Mouse (Mus musculus) splenic B cell, adult 2 months (primary cell): ENCODE data around the gene Ndst4.

Experiments
- DNase-seq: peaks from one replicate; pipeline ENCODE4 v3.0.0-alpha.2; 2011; ENCODE audit warnings: low read depth, low spot score
- H3K27me3 ChIP-seq: 2 replicates; pipeline ENCODE4 v1.6.1; 2012; ENCODE audit warnings: mild to moderate bottlenecking, low read length, moderate library complexity, mixed read lengths; ENCODE audit not compliant: control insufficient read depth, poor library complexity, insufficient read depth, severe bottlenecking
- H3K36me3 ChIP-seq: 2 replicates; pipeline ENCODE4 v1.6.1; 2012; ENCODE audit warnings: mild to moderate bottlenecking, low read length, moderate library complexity, mixed read lengths; ENCODE audit not compliant: control insufficient read depth, poor library complexity, insufficient read depth, severe bottlenecking

The Ndst4 gene

DNA sequence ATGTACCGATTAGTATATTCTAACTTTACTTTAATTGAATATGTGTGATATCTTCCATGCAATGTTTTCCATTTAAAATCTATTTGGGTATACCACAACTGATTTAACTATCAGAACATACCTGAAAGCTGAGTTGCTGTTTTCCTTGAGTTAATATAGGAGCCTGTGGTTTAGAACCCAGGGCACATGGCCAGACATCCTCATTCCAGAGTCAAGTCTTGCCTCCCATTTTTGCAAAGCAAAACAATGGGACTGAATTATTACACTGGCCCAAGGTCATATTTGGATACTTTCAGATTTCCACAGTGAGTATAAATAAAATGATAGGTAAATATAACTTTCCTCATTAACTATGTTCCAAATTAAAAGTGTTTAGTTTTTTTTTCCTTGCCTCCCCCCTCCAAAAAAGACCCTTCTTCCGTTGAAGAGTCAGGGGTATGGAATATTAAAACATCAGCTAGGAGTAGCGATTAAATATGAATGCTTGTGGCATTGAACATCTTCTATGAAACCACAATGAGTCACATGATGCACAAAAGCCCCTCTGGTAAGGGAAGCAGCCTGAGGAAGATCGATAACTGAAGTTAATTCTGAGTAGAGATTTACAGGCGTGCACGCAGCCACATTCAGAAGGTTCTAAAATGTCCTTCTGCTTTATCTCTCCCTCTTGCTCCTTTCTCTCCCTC, 271.5 kb downstream of the Ndst4 start:
- no peak for DNase-seq
- Histone ChIP-seq H3K27me3 (no peaks in the 10 kb centered on the region), H3K36me3 (no peaks in the 10 kb centered on the region)

DNA sequence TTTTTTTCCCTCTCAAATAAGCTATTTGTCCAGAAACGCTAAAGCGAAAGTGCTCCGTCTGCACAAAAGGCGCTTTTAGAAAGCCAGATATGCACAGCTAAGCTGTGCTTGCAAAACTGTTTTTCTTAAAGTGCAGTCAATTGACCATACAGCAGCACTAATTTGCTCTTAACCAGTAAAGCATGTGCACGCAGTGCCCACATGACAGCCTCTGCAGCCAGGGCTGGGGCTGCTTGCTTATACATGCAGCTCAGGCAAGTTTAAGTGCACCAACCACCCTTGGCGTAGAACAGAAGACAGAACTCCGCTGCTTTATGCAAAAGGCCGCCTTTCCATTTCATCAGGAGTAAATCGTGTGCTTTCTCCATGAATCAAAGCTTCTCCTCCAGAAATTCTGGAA, 275.0 kb downstream of the Ndst4 start:
- DNase-seq = no peak
- H3K27me3 ChIP-seq = no peaks in the 10 kb centered on the region

DNA sequence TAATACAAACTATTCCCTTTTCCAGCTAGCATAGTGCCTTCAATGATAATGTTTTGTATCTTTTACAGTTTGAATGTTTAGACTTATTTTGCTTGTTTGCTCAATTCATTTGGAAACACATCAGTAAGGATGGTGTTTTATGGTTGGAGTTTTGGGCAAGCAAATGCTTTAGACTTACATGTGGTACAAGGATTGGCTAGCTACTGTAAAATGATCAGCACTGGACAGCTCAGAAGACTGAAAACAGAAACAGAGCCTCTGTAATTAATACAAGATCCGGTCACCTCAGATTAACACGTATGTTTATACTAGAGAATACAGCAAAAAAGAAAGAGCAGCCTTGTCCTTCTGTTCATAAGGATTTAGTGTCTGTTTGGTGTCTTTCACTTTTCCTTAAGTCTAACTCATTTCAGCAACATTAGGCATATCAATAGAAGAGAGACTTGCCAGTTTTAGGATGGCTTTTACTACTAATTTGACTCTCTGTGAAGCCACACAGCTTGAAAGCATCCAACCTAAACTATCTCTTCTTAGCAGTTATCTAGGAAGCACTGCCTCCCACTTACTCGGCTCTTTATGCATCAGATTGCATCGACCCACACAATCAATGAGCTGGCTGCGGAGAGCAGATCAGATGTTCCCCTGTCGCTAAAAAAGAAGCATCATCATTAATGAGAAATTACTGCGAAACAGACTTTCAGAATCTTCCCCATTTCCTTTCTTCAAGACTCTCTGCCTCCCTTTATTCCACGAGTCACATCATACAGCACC, 279.8 kb downstream of the Ndst4 start:
- Histone ChIP-seq H3K36me3 (no peaks in the 10 kb centered on the region), H3K27me3 (no peaks in the 10 kb centered on the region)
- no peak for DNase-seq

More for the DNA sequence above, 275.0 kb downstream of the Ndst4 start:
- no peaks in the 10 kb centered on the region for H3K36me3 ChIP-seq

DNA sequence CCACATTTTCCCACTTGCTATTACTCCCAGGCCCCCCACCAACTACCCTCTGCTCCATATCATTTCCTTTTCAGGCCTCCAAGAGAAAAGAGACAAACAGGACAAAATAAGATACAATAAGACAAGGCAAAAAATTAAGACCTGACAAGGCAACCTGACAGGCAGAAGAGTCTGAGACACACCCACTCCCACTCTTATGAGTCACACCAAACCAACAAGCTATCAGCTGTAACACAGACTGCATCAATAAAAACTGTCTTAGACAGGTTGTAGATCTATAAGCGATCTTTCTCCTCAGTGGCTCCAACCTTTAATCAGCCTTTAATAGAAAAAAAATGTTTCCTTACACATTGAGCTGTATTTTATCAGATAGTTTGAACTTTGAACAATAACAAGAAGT, 280.7 kb downstream of the Ndst4 start:
- no peak for DNase-seq
- Histone ChIP-seq H3K27me3 (no peaks in the 10 kb centered on the region), H3K36me3 (no peaks in the 10 kb centered on the region)

DNA sequence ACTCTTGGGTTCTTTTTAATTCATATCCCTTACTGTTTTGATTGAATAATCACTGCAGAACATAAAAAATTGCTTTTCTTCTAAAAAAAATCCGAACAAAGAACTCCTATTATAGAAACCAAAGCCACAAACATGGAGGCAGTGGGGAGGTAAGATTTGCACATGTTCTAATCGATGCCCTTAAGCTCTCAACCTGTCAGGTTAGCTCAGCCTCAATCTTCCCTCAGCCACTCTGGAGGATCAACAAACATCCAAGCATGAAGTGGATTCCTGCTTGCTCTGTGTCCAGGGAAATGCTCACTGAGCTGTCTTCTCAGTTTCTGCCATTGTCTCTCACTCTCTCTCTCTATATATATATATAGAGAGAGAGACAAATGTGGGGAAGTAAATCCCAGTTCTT, 283.7 kb downstream of the Ndst4 start:
- DNase-seq = no peak
- no peaks in the 10 kb centered on the region for H3K36me3 ChIP-seq
- H3K27me3 ChIP-seq = no peaks in the 10 kb centered on the region

DNA sequence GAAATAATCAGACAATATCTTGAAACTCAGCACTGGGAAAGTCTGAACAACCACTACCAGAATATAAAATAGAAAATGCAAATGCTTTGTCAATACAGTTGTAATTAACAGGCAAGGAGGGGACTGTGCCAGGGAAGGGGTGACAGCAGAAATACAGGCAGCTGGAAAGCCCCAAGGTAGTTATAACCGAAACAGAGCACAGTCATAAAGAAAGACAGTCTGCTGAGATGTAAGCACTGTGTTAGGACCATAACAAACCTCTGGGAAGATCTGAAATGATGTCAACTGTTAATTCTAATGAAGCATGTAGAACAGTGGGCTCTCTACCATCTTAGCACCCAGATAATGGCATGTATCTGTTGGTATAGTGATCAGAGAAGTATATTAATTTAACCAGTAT, 287.1 kb downstream of the Ndst4 start:
- H3K27me3 ChIP-seq = no peaks in the 10 kb centered on the region
- no peak for DNase-seq
- no peaks in the 10 kb centered on the region for H3K36me3 ChIP-seq

DNA sequence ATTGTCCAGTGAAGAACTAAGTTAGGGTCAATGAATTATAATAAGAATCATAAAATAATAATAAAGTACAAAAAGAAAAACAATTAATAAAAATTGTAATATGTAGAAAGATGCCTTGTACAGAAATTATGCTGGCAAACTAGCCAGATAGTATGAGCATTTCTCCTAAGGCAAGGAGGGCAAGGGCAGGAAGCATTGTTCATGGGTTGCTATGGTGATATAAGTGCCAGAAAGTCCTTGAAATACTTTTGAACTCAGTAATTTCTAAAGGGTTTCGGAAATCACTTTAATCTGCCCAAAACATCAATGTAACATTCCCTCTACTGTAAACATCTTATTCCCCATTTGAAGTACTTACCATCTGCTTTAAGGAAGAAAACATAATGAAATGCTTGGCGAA, 319.1 kb downstream of the Ndst4 start:
- Histone ChIP-seq H3K36me3 (no peaks in the 10 kb centered on the region), H3K27me3 (no peaks in the 10 kb centered on the region)
- no peak for DNase-seq

DNA sequence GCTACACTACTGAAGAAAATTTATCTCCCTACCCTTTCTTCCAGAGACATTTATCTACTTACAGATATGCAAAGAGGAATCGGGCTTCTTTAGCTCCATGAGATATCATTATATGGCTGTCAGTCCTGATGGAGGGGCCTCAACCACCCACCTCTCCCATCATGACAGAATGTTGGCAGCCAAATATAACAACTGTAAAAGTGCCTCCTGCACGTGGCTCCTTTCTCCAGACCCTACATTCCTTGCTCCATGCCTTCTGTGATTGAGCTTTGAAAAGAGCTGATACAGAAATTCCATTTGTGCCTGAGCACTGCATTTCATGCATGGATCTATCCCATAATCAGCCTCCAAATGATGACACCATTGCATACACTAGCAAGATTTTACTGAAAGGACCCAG, 331.1 kb downstream of the Ndst4 start:
- no peak for DNase-seq
- Histone ChIP-seq H3K27me3 (no peaks in the 10 kb centered on the region), H3K36me3 (no peaks in the 10 kb centered on the region)

DNA sequence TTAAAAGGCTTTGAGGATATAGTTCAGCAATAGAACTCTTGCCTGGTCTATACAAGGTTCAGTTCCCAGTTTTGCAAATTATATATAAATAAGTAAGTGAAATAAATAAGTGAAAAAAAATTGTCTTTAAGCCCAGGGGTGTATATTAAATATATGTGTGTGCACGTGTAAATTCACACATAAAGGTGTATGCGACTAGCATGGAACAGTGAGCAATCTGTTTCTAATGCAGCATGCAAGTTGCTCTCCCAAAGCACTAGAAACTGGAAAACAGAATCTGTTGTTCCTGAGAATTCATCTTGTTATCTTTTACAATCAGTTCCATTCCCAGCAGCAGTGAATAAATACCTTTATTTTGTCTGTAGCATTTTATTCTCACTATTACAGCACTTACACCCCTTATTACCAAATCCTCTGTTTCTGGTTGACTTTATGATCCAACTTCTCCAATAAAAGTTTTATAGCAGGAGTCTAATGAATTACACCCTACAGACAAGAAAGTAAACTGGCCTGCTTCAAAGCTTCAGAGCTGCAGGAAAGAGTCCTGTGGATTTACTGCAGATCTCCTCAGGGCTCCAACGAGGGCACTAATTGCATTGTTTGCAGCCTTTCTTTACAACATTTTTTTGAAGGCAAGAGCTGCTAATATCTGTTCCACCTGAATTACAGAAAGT, 340.7 kb downstream of the Ndst4 start:
- Histone ChIP-seq H3K27me3 (no peaks in the 10 kb centered on the region), H3K36me3 (no peaks in the 10 kb centered on the region)
- DNase-seq = no peak

DNA sequence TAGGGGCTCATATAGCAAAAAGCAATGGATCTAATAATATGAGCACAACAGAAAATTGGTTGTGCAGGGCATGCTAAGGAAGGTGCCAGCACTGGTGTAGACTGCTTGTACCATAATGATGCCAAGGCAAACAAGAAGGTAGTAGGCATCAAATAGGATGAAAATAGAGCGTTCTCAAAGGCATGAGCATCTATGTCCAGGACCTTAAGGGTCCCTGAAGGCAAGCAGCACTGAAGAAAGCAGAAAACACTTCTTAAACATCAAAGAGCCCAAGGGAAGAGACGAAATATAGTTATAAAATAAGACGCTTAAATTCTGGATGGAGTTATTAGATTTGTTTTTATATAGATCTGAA, 341.2 kb downstream of the Ndst4 start:
- Histone ChIP-seq H3K27me3 (no peaks in the 10 kb centered on the region), H3K36me3 (no peaks in the 10 kb centered on the region)
- DNase-seq = no peak

DNA sequence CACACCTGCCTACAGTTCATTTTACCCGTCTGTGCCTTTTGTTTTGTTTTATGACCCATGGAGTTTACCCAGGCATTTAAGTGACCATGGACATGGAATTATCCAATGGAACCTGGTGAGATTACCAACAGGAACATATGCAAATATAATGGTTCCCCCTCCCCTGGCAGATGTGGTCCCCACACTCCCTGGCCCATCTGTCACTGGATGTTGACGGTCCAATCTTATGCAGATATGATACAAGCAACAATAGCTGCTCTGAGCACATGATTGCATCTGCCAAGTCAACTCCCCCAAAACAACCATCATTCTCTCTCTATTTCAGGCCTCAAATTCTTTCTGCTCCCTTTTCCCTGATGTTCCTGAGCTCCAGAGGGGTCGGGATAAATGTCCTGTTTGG, 342.5 kb downstream of the Ndst4 start:
- H3K36me3 ChIP-seq = no peaks in the 10 kb centered on the region
- no peaks in the 10 kb centered on the region for H3K27me3 ChIP-seq
- DNase-seq = no peak

DNA sequence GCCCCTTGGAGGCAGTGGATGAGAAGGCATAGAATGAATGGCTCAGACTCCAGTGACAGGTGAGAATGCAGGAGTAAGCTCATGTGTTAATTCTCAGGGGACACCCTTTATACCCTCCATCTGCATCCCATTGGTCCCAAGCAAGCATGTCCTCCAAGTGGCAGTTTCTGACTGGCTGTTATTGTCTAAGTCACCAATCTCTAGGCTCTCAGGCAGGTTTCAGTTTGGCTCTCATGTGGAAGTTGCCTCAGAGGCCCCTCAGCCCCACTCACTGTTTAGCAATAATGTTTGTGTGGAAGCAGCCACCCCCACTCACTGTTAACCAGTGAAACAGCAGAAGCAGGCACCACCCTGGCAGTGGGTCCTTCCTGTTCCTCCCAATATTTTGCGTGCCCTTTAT, 353.0 kb downstream of the Ndst4 start:
- Histone ChIP-seq H3K27me3 (no peaks in the 10 kb centered on the region), H3K36me3 (no peaks in the 10 kb centered on the region)
- DNase-seq = no peak

DNA sequence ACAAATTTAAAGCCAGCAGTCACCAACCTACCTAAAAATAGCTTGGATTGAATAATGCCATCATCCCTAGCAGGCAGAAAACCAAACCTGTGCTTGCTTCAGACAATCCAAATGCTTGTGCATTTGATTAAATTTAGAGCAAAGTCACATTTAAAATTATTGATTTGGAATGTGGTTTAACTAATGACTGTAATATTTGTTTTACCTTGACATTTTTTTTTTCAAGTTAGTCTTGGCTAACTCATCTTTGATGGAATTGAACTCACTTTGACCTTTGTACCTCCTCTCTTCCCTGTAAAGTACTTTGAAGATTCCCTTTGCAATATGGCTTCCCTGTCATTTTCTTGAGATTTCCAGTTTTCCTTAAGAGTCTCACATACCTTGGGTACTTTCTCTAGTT, 356.8 kb downstream of the Ndst4 start:
- Histone ChIP-seq H3K36me3 (no peaks in the 10 kb centered on the region), H3K27me3 (no peaks in the 10 kb centered on the region)
- DNase-seq = no peak
